Mouse (Mus musculus): ENCODE measurements around the gene Amigo3. TPM values are rescaled to one million over a fixed set of nuclear protein-coding genes. Genes with fewer than 3 reads are reported as not detected.

Amigo3 gene
- polyA plus RNA-seq, 1 experiment from 2014 or later, result 1.8 TPM

DNA sequence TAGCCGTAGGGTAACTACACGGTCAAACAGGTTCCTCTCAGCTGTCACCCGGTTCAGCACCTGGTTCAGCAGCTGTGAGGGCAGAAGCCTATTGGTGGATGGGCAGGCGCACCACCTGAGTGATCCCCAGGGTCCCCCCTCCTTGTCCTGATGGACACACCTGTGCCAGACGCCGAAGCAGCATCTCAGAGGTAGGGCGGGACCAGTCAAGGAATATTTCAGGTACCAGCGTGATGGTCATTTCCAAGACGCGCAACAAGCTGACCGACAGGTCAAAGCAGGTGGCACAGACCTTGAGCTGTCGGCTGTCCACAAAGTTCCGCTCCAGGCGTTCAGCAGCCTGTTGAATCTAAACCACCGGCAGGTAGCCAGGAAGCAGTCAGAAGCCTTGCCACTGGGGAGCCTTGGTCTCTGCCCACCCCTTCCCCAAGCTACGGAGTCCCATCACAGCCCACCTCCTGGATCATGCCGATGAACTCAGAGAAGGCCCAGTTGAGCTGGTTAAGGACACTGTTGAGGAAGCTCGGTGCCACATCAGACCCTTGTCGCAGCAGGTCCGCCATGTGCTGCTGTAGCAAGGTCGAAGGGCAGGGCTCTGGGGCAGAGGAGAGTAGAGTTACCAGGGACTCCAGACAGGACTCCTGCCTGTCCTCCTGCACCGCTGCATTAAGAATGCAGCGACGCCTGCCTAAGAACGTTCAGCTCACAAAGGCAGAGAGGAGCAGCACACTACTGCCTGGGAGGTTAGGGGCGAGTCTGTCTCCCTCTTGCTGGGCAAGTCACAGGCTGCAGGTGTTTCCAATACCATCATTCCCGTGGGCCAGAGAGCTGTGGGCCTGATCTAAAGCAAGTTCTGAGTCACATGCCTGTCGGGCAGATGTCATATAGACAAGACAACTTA is 3.7 kb downstream of the Amigo3 start:
- no peak overlapping the region for H3K4me3 ChIP-seq (ENCODE audit: low read depth, low read length)
- 0 out of 2 replicates have a peak, but pooled peaks cover 2% of the 10 kb centered on the region for H3K36me3 ChIP-seq (ENCODE audit: control insufficient read depth, insufficient read depth, low read length)
- no peak for DNase-seq (ENCODE audit: low spot score)
- no peaks in the 10 kb centered on the region for H3K27me3 ChIP-seq (ENCODE audit: control insufficient read depth, insufficient read depth, low read length)
- ATAC-seq (ENCODE audit: low FRiP score), result no peak
- WGBS, result 78% methylated on average over 28 of the region's 28 CpGs
- no peak overlapping the region for H3K4me2 ChIP-seq (replicated peaks; ENCODE audit: low read depth, low read length)
- H3K4me1 ChIP-seq (replicated peaks; ENCODE audit: control insufficient read depth, insufficient read depth, low read length), result peaks cover 2% of the 10 kb centered on the region; the same call in 1 of the 2 replicates
- no peak overlapping the region for H3K9ac ChIP-seq (ENCODE audit: low read depth, low read length)
- no peak overlapping the region for H3K27ac ChIP-seq (ENCODE audit: low read depth, low read length)
- H3K9me3 ChIP-seq (ENCODE audit: control insufficient read depth, low read length), result no peaks in the 10 kb centered on the region

DNA sequence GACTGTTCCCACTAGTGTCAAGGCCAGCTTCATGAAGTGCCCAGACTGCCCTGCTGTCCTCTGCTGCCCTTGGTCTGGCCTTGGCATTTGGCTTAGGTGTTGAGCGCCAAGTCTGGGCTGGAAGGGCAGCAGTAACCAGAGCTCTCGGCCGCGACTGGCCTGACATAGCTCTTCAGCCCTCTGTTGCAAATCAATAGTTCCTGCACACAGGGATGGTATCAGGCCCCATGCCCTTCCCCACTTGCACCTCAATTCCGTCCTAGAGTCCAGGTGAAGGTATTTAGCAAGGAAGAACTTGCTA is 4.3 kb downstream of the Amigo3 start:
- H3K27ac ChIP-seq (ENCODE audit: low read depth, low read length), result no peak overlapping the region
- no peaks in the 10 kb centered on the region for H3K9me3 ChIP-seq (ENCODE audit: control insufficient read depth, low read length)
- H3K4me2 ChIP-seq (replicated peaks; ENCODE audit: low read depth, low read length), result no peak overlapping the region
- no peak overlapping the region for H3K4me3 ChIP-seq (ENCODE audit: low read depth, low read length)
- H3K4me1 ChIP-seq (replicated peaks; ENCODE audit: control insufficient read depth, insufficient read depth, low read length), result peaks cover 2% of the 10 kb centered on the region; the same call in 1 of the 2 replicates
- DNase-seq (ENCODE audit: low spot score) (no peak), ATAC-seq (ENCODE audit: low FRiP score) (no peak)
- H3K27me3 ChIP-seq (ENCODE audit: control insufficient read depth, insufficient read depth, low read length), result no peaks in the 10 kb centered on the region
- H3K36me3 ChIP-seq (ENCODE audit: control insufficient read depth, insufficient read depth, low read length), result 0 out of 2 replicates have a peak, but pooled peaks cover 2% of the 10 kb centered on the region
- 95% methylated on average over 5 of the region's 5 CpGs for WGBS
- H3K9ac ChIP-seq (ENCODE audit: low read depth, low read length), result no peak overlapping the region

DNA sequence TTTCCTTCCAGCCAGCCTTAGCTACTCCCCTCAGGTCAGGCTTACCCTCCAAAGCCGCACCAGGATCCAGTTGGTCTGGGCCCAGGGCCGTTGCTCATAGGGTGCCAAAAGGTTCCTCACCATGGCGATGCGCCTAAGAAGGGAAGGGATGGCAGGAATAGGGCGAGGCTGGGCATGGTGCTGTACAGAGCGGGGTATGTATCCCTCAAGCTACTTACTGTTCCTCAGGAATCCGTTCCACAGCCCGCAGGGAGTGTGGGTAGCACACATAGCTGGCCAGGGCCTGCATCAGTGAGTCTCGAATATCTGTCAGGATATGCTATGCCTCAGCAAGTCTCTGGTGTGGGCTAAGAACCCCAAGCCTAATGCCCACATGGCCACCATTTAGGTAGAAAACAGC is 5.3 kb downstream of the Amigo3 start:
- Histone ChIP-seq H3K4me1 (replicated peaks; ENCODE audit: control insufficient read depth, insufficient read depth, low read length) (no peaks in the 10 kb centered on the region), H3K9ac (ENCODE audit: low read depth, low read length) (no peak overlapping the region), H3K9me3 (ENCODE audit: control insufficient read depth, low read length) (no peaks in the 10 kb centered on the region), H3K4me2 (replicated peaks; ENCODE audit: low read depth, low read length) (no peak overlapping the region), H3K27me3 (ENCODE audit: control insufficient read depth, insufficient read depth, low read length) (no peaks in the 10 kb centered on the region), H3K27ac (ENCODE audit: low read depth, low read length) (no peak overlapping the region), H3K36me3 (ENCODE audit: control insufficient read depth, insufficient read depth, low read length) (0 out of 2 replicates have a peak, but pooled peaks cover 2% of the 10 kb centered on the region), H3K4me3 (ENCODE audit: low read depth, low read length) (no peak overlapping the region)
- no peak for ATAC-seq (ENCODE audit: low FRiP score)
- DNase-seq (ENCODE audit: low spot score), result no peak
- 95% methylated on average over 9 of the region's 9 CpGs for WGBS

DNA sequence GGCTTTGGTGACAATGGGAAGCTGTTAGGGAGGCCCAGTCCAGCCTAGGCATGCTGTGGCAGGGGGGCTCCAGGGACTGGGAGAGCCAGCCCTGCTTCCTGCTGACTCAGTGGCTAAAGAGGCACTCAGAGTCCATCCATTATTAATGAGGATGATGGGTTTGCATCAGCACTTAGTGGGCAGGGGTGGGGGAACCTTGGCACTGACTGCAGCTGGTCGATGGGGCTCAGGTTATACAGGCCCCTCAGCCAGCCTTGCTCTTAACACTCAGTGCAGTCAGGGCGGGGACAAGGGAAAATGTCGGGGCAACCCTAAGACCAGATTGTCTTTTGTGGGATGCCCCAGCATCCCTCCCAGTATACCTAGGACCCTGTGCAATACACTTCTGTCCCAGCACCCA is 9.2 kb downstream of the Amigo3 start:
- H3K27ac ChIP-seq (ENCODE audit: low read depth, low read length), result no peak overlapping the region
- no peak for ATAC-seq (ENCODE audit: low FRiP score)
- no peaks in the 10 kb centered on the region for H3K4me1 ChIP-seq (replicated peaks; ENCODE audit: control insufficient read depth, insufficient read depth, low read length)
- H3K4me3 ChIP-seq (ENCODE audit: low read depth, low read length), result no peak overlapping the region
- no peaks in the 10 kb centered on the region for H3K9me3 ChIP-seq (ENCODE audit: control insufficient read depth, low read length)
- 97% methylated on average over 3 of the region's 3 CpGs for WGBS
- 0 out of 2 replicates have a peak, but pooled peaks cover 2% of the 10 kb centered on the region for H3K36me3 ChIP-seq (ENCODE audit: control insufficient read depth, insufficient read depth, low read length)
- DNase-seq (ENCODE audit: low spot score), result no peak
- no peak overlapping the region for H3K9ac ChIP-seq (ENCODE audit: low read depth, low read length)
- no peak overlapping the region for H3K4me2 ChIP-seq (replicated peaks; ENCODE audit: low read depth, low read length)
- H3K27me3 ChIP-seq (ENCODE audit: control insufficient read depth, insufficient read depth, low read length), result no peaks in the 10 kb centered on the region

DNA sequence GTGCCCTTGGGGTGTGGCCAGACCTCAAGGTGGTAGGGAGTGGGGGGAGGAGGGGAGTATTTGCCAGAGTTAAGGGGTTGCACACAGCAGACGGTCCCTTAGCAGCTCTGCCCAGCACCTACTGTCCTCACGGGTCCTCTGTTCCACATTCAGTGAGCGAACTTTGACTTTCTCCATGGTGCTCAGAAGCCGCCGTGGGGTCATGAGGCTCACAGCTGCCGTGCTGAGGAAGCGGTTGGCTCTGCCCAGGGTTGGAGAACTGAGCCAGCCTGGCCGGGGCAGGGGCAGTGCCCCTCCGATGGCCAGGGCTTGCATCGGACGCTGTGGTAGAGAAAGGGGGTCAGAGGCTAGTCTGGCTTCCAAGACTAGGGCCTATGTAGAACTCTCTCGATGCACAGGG is 10.4 kb downstream of the Amigo3 start:
- Histone ChIP-seq H3K36me3 (ENCODE audit: control insufficient read depth, insufficient read depth, low read length) (0 out of 2 replicates have a peak, but pooled peaks cover 2% of the 10 kb centered on the region), H3K4me2 (replicated peaks; ENCODE audit: low read depth, low read length) (no peak overlapping the region), H3K9ac (ENCODE audit: low read depth, low read length) (no peak overlapping the region), H3K27me3 (ENCODE audit: control insufficient read depth, insufficient read depth, low read length) (no peaks in the 10 kb centered on the region), H3K4me1 (replicated peaks; ENCODE audit: control insufficient read depth, insufficient read depth, low read length) (no peaks in the 10 kb centered on the region), H3K4me3 (ENCODE audit: low read depth, low read length) (no peak overlapping the region), H3K27ac (ENCODE audit: low read depth, low read length) (no peak overlapping the region), H3K9me3 (ENCODE audit: control insufficient read depth, low read length) (no peaks in the 10 kb centered on the region)
- WGBS, result 90% methylated on average over 12 of the region's 12 CpGs
- no peak for ATAC-seq (ENCODE audit: low FRiP score)
- DNase-seq (ENCODE audit: low spot score), result no peak

DNA sequence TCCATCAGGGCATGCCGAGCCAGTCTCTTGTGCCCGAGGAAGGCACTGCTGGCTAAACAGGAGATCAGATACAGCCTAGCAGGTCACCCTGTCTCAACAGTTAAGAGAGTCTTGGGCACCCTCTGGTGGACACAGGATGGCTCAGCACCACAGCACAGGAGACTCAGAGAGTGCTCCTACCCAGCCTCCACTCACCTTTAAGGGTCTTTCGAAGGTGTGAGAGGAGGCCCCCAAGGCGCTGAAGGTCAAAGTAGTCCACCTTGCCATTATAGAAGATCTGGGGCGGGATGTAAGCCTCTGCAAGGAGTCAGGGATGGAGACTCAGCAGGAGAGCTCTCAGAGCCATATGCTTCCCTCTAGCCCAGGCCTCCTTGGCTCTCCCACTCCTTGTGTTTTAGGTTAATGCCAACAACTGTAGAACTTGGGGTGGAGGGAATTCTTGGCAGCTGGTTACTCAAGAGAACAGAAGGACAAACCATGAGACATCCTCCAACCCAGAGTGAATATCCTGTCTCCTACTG is 12.6 kb downstream of the Amigo3 start:
- ATAC-seq (ENCODE audit: low FRiP score) (no peak), DNase-seq (ENCODE audit: low spot score) (peak; percentile 74)
- Histone ChIP-seq H3K27ac (ENCODE audit: low read depth, low read length) (no peak overlapping the region), H3K36me3 (ENCODE audit: control insufficient read depth, insufficient read depth, low read length) (no peaks in the 10 kb centered on the region), H3K27me3 (ENCODE audit: control insufficient read depth, insufficient read depth, low read length) (no peaks in the 10 kb centered on the region), H3K9me3 (ENCODE audit: control insufficient read depth, low read length) (no peaks in the 10 kb centered on the region), H3K9ac (ENCODE audit: low read depth, low read length) (no peak overlapping the region), H3K4me3 (ENCODE audit: low read depth, low read length) (no peak overlapping the region), H3K4me2 (replicated peaks; ENCODE audit: low read depth, low read length) (no peak overlapping the region), H3K4me1 (replicated peaks; ENCODE audit: control insufficient read depth, insufficient read depth, low read length) (no peaks in the 10 kb centered on the region)
- 54% methylated on average over 5 of the region's 5 CpGs for WGBS

DNA sequence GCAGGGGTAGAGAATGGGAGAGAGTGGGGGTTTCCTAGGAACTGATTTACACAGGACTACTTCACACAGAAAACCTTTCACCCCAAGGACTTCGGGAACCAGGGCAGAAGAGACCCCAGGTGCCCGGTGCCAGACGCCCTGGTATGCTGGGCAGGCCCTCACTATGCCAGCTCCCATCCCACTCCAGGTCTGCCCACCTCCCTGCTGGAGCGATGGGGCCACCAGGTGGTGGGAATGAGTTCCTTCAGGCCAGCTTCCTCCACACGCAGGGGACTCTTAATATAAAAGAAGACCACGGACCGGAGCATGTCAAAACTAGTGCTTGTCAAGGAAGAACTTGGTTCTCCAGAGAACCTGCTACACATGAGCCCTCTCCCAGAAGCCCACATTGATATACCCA is 14.2 kb downstream of the Amigo3 start:
- H3K4me2 ChIP-seq (replicated peaks; ENCODE audit: low read depth, low read length), result no peak overlapping the region
- no peak overlapping the region for H3K9ac ChIP-seq (ENCODE audit: low read depth, low read length)
- DNase-seq (ENCODE audit: low spot score) (no peak), ATAC-seq (ENCODE audit: low FRiP score) (no peak)
- H3K27ac ChIP-seq (ENCODE audit: low read depth, low read length), result no peak overlapping the region
- H3K36me3 ChIP-seq (ENCODE audit: control insufficient read depth, insufficient read depth, low read length), result no peaks in the 10 kb centered on the region
- H3K27me3 ChIP-seq (ENCODE audit: control insufficient read depth, insufficient read depth, low read length), result no peaks in the 10 kb centered on the region
- no peaks in the 10 kb centered on the region for H3K9me3 ChIP-seq (ENCODE audit: control insufficient read depth, low read length)
- WGBS, result 87% methylated on average over 7 of the region's 7 CpGs
- no peak overlapping the region for H3K4me3 ChIP-seq (ENCODE audit: low read depth, low read length)
- H3K4me1 ChIP-seq (replicated peaks; ENCODE audit: control insufficient read depth, insufficient read depth, low read length), result no peaks in the 10 kb centered on the region

DNA sequence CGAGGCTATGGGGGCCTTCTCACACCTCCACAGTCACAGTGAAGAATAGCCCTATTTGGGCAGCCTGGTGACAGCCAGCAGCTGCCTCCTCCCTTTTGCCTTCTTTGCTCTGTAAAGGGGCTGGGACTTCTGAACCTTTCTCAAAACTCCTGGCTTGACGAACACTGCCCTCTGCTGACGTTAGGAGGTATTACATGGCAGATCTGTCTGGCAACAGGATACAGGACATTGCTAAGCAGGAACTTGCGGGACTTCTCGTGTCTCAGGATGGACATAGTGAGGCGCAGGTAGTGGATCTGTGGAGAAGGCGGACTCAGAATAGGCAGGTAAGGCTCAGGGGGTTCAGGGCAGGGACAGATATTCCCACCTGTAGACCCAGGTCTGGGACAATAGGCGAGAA is 14.9 kb downstream of the Amigo3 start:
- Histone ChIP-seq H3K36me3 (ENCODE audit: control insufficient read depth, insufficient read depth, low read length) (no peaks in the 10 kb centered on the region), H3K9ac (ENCODE audit: low read depth, low read length) (no peak overlapping the region), H3K4me2 (replicated peaks; ENCODE audit: low read depth, low read length) (no peak overlapping the region), H3K27me3 (ENCODE audit: control insufficient read depth, insufficient read depth, low read length) (no peaks in the 10 kb centered on the region), H3K4me1 (replicated peaks; ENCODE audit: control insufficient read depth, insufficient read depth, low read length) (no peaks in the 10 kb centered on the region), H3K27ac (ENCODE audit: low read depth, low read length) (no peak overlapping the region), H3K4me3 (ENCODE audit: low read depth, low read length) (no peak overlapping the region), H3K9me3 (ENCODE audit: control insufficient read depth, low read length) (no peaks in the 10 kb centered on the region)
- DNase-seq (ENCODE audit: low spot score) (peak; percentile 90), ATAC-seq (ENCODE audit: low FRiP score) (no peak)
- WGBS, result 24% methylated on average over 8 of the region's 8 CpGs

DNA sequence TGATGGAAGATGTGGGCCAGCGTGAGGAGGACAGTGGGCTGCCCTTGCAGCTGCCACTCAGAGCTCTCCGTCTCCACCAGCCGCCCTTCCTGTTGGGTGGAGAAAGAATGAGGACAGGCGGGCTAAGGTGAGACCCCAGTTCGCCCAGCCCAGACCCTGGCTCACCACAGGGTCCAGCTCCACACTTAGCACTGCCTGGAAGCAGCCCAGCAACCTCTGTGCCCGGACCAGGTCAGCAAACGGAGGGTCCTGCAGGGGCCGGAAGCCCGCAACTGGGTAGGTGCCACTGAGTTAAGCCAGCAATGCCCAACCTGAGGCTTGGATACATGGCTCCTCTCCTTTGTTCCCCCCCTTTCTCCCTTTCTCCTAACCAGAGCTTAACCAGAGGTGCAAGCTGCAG is 16.0 kb downstream of the Amigo3 start:
- H3K4me2 ChIP-seq (replicated peaks; ENCODE audit: low read depth, low read length), result no peak overlapping the region
- no peak overlapping the region for H3K27ac ChIP-seq (ENCODE audit: low read depth, low read length)
- H3K9ac ChIP-seq (ENCODE audit: low read depth, low read length), result no peak overlapping the region
- H3K4me3 ChIP-seq (ENCODE audit: low read depth, low read length), result no peak overlapping the region
- H3K27me3 ChIP-seq (ENCODE audit: control insufficient read depth, insufficient read depth, low read length), result no peaks in the 10 kb centered on the region
- no peak for DNase-seq (ENCODE audit: low spot score)
- ATAC-seq (ENCODE audit: low FRiP score), result no peak
- H3K4me1 ChIP-seq (replicated peaks; ENCODE audit: control insufficient read depth, insufficient read depth, low read length), result no peaks in the 10 kb centered on the region
- no peaks in the 10 kb centered on the region for H3K9me3 ChIP-seq (ENCODE audit: control insufficient read depth, low read length)
- 88% methylated on average over 9 of the region's 9 CpGs for WGBS
- H3K36me3 ChIP-seq (ENCODE audit: control insufficient read depth, insufficient read depth, low read length), result no peaks in the 10 kb centered on the region
